Mouse (Mus musculus) liver, postnatal 0 days (tissue): Measurements from ENCODE around the gene Lamp2.

Experiments
- CTCF ChIP-seq: sonication (generic); IDR thresholded peaks from 2 replicates; pipeline ENCODE4 v1.5.1; 2016; ENCODE audit warnings: antibody characterized with exemption, low read depth
- EP300 ChIP-seq: IDR thresholded peaks from 2 replicates; pipeline ENCODE4 v1.6.1; 2016; ENCODE audit warnings: antibody characterized with exemption, low read depth, mild to moderate bottlenecking

- no peak for TF ChIP-seq CTCF
- TF ChIP-seq EP300: no peak
Observed at GRCm38 (mm10) chrX:38466236-38466635, 10.0 kb upstream of the Lamp2 start.
